Mouse (Mus musculus): ENCODE data around the gene Aup1.

DNA sequence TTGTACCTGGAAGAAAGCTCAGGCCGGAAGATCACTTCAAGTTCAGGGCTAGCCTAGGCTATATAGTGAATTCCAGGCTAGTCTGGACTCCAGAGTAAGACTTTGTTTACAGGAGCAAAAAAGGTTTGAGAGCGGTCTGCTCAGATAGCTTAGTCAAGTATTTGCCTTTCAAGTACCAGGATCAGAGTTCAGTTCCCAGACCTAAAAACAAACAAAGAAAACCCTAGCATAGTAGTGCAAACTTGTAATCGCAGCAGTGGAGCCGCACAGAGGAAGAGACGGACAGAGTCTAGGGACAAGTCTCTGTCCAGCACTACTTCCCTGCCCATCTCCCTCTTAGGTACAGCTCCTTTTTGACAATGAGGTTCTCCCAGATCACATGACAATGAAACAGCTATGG lies 25.9 kb downstream of the Aup1 start:
- TF ChIP-seq CTCF (conservative IDR thresholded peaks at IDR 0.05; ENCODE audit: insufficient read depth, insufficient read length, low read depth, low read length) (no peak), POLR2A (IDR thresholded peaks at IDR 0.05; ENCODE audit: low read depth, low read length) (no peak)
